Mouse (Mus musculus) Patski (cell line): ENCODE data around the gene Atp6v0a1. TPM values are rescaled to one million over a fixed set of nuclear protein-coding genes. Genes with fewer than 3 reads are reported as not detected.

Source experiments
- ATAC-seq: fragments of 100-300 bp; one replicate; pipeline ENCODE4 v1.8.0; 2021
- CTCF ChIA-PET: fragments of 350-600 bp; sonication (Branson Sonifier 250); formaldehyde crosslinking; loops from one replicate; lab custom pipeline; 2022; ENCODE audit warnings: inconsistent platforms; lab: Charles Lee
- POLR2A ChIA-PET: fragments of 350-600 bp; sonication (Branson Sonifier 250); formaldehyde crosslinking; loops from one replicate; lab custom pipeline; 2022; ENCODE audit warnings: antibody characterized with exemption, inconsistent platforms; lab: Charles Lee
- DNase-seq: peaks from one replicate; pipeline ENCODE4 v3.0.0-alpha.2; 2011; ENCODE audit warnings: low read depth, low spot score
- H3K27me3 ChIP-seq: fragments of 371-371 bp; one replicate; pipeline ENCODE4 v1.5.1; 2021
- CTCF ChIP-seq: fragments of 100-300 bp; IDR thresholded peaks from one replicate; pipeline ENCODE4 v1.5.1; 2021
- in situ Hi-C: fragments of 300-500 bp; cut with MboI; formaldehyde crosslinking; loops from 3 replicates; pipeline ENCODE4 v1.11.1; 2018; ENCODE audit warnings: low pct_unique_long_range_greater_than_20kb, mixed read lengths
- polyA plus RNA-seq: library from polyadenylated mRNA; unstranded; gene quantifications from one replicate; pipeline ENCODE4 v1.2.3, GENCODE M21; 2021

Gene Atp6v0a1
- polyA plus RNA-seq, 1 experiment from 2014 or later, result 141 TPM

DNA sequence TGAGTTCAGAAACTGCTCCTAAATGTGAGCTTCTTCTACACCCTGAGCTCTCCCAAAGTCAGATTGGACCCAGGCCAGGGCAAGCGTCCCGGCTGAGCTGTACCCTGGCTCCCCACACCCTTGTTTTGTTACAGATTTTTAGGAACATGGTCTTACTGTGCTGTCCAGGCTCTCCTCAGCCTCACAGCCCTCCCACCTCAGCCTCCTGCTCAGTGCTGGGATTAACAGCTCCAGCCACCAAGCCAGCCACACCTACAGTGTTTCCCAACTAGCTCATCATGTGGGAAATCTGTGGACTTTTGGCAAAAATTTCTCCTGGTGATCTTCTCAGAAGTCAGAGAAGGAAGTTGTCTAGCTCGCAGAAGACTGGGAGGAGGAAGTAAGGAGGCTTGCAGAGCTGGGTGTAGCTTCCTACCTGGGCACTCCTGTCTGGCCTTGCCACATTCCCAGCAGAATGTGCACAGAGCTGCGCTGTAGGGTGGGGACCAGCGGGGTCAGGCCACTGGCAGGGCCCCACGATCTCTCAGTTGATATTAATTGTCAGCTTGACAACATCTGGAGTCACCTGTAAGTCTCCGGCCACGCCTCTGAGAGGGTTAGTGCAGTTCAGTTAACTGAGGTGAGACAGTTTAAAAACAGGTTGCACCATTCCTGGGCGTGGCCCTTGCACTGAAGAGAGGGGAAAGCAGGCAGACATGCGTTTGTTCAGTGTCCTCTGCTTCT is 43.7 kb downstream of the Atp6v0a1 start:
- no peaks in the 10 kb centered on the region for H3K27me3 ChIP-seq
- no peak for TF ChIP-seq CTCF
- ChIA-PET CTCF (interaction anchor here (0.8 to 1.0 kb wide), 2 partner anchors 11 to 69 kb away, joined by 3 read pairs; no protein-coding TSS in a partner anchor), POLR2A (interaction anchor here (1.4 kb wide), 1 partner anchor 13 kb away, joined by 4 read pairs; no protein-coding TSS in a partner anchor)
- no peak for ATAC-seq
- in situ Hi-C loops, result no loop called here
- DNase-seq, result no peak

DNA sequence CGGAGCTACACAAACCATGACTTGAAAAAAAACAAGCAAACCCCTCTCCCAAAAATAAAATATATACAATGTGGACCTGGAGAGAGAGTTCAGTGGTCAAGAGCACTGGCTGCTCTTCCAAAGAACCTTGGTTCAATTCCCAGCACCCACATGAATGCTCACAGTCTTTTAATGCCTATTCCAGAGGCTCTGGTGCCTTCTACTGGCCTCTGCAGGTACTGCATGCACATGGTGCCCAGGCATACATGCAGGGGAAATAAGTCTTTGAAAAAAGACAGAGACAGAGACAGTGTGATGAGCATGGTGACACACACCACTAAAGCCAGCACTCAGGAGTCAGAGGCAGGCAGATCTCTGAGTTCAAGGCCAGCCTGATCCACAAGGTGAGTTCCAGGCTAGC is 44.7 kb downstream of the Atp6v0a1 start:
- no peaks in the 10 kb centered on the region for H3K27me3 ChIP-seq
- no peak for ATAC-seq
- POLR2A ChIA-PET, result no interaction called here
- CTCF ChIA-PET, result interaction anchor here (1.5 to 3.6 kb wide), 2 partner anchors 70 to 86 kb away, joined by 5 to 16 read pairs; no protein-coding TSS in a partner anchor
- in situ Hi-C loops, result no loop called here
- DNase-seq, result no peak
- no peak for TF ChIP-seq CTCF

DNA sequence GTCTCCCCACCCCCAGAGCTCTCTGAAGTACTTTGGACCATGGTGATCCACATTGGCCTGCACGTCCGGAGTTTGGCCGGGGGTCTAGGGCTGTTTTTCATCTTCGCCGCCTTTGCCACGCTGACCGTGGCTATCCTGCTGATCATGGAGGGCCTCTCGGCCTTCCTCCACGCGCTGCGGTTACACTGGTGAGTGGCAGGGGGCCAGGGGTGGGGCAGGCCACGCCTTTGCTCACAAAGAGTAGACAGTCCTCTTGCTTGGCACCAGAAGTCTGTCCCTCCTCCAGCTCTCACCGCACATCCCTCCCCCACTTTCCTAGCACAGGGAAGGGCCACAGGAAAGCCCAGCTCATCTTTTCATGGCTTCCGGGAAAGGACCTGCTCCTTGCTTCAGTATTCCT is 46.2 kb downstream of the Atp6v0a1 start:
- H3K27me3 ChIP-seq, result no peaks in the 10 kb centered on the region
- TF ChIP-seq CTCF, result no peak
- POLR2A ChIA-PET, result interaction anchor here (0.8 kb wide), 1 partner anchor 13 kb away, joined by 3 read pairs; no protein-coding TSS in a partner anchor
- DNase-seq, result no peak
- CTCF ChIA-PET, result interaction anchor here (0.6 to 3.6 kb wide), 5 partner anchors 20 to 87 kb away, joined by 3 to 16 read pairs (median 3); no protein-coding TSS in a partner anchor
- ATAC-seq, result no peak
- in situ Hi-C loops, result loop anchor here (5.0 kb wide), 2 partner anchors 73 to 158 kb away; no protein-coding TSS in a partner anchor

DNA sequence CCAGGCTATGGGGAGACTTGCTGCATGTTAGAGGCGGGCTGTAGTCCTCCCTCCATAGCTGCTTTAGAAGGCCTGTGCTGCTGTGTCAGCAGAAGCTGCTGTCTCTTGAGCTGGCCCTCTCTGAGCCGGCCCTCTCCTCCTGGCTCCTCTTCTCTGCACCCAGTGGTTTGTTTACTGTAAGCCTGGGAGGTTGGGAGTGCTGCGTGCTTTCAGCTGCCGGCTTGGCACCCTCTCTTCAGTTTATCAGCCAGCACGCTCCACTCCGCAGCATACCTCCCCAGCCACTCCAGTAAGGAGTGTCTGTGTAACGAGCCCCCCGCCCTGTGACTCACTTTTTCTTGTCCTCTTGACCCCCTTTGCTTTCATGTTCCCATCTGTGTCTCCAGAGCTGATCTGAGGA is 47.6 kb downstream of the Atp6v0a1 start:
- CTCF ChIA-PET, result interaction anchor here (0.8 to 3.6 kb wide), 9 partner anchors 11 to 163 kb away, joined by 3 to 16 read pairs (median 3); no protein-coding TSS in a partner anchor
- H3K27me3 ChIP-seq, result no peaks in the 10 kb centered on the region
- POLR2A ChIA-PET, result interaction anchor here (0.9 kb wide), 1 partner anchor 23 kb away, joined by 3 read pairs; no protein-coding TSS in a partner anchor
- no peak for TF ChIP-seq CTCF
- DNase-seq (peak; percentile 38), ATAC-seq (no peak)
- in situ Hi-C loops, result loop anchor here (5.0 kb wide), 2 partner anchors 75 to 160 kb away; no protein-coding TSS in a partner anchor

DNA sequence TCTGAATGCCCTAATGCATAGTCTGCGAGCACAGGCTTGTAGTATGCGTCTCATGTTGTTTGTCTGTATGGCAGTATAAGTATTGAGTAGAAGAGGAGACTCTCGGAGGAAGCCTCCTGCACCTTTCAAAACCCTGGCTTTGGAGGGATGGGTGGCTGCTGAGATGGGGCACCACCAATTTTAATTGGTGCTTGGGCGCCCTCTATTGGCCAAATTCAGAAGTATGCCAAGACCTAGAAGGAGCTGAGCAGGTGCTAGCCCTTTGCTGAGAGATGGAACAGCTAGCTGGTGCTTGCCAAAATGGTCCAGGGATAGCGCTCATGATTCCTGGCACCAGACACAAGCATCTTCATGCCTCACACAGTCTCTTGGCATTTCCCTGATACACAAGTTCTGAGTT is 48.6 kb downstream of the Atp6v0a1 start:
- TF ChIP-seq CTCF, result peak; percentile 90
- POLR2A ChIA-PET, result interaction anchor here (0.9 kb wide), 1 partner anchor 24 kb away, joined by 3 read pairs; no protein-coding TSS in a partner anchor
- H3K27me3 ChIP-seq, result no peaks in the 10 kb centered on the region
- CTCF ChIA-PET, result interaction anchor here (0.6 to 3.6 kb wide), 13 partner anchors 10 to 143 kb away, joined by 3 to 16 read pairs (median 4); partner anchors contain the start of gene Coasy
- DNase-seq, result peak; percentile 20
- ATAC-seq, result no peak
- in situ Hi-C loops, result loop anchor here (5.0 kb wide), 2 partner anchors 76 to 161 kb away; no protein-coding TSS in a partner anchor

DNA sequence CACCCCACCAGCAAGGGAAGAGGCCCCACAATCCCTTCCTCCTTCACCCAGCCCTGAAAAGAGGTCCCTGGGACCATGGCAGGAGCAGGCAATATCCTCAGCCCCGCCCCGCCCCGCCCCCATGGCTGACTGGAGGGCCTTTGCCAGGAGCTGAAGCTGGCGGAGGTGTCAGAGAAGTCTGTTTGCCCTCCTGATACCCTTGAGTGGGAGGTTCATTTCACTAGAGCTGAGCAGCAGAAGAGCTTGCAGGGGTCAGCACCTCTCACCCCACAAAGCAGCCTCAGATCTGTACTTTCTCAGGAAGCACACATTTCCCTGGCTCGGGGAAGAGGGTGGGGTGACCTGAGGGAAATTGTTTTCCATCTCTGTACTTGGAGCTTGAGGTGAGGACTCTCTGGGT is 49.5 kb downstream of the Atp6v0a1 start:
- ChIA-PET POLR2A (interaction anchor here (0.6 kb wide), 1 partner anchor 181 kb away, joined by 3 read pairs; no protein-coding TSS in a partner anchor), CTCF (interaction anchor here (0.6 to 2.5 kb wide), 8 partner anchors 21 to 160 kb away, joined by 3 to 8 read pairs (median 4); partner anchors contain the start of gene Coasy)
- DNase-seq (no peak), ATAC-seq (no peak)
- in situ Hi-C loops, result loop anchor here (5.0 kb wide), 2 partner anchors 76 to 161 kb away; no protein-coding TSS in a partner anchor
- no peak for TF ChIP-seq CTCF
- H3K27me3 ChIP-seq, result no peaks in the 10 kb centered on the region

DNA sequence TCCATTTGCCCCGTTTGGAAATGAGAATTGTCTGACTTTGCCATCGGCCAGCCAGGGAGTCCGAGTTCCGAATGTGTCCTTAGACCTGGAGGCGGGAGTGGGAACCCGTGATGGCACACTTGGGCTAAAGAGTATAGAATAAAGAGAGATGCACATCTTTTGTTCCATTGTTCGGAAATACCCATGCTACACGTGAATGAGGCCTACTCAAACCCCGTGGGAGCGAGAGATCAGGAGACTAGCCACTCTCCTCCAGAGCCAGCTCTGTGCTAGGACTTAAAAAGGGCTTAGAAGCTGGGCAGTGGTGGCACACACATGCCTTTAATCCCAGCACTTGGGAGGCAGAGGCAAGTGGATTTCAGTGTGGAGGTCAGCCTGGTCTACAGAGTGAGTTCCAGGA is 50.2 kb downstream of the Atp6v0a1 start:
- no peaks in the 10 kb centered on the region for H3K27me3 ChIP-seq
- in situ Hi-C loops, result loop anchor here (5.0 kb wide), 2 partner anchors 77 to 162 kb away; no protein-coding TSS in a partner anchor
- CTCF ChIA-PET, result interaction anchor here (0.7 to 2.5 kb wide), 5 partner anchors 24 to 117 kb away, joined by 3 to 7 read pairs (median 4); partner anchors contain the start of gene Coasy
- ATAC-seq (no peak), DNase-seq (no peak)
- POLR2A ChIA-PET, result interaction anchor here (0.6 to 1.3 kb wide), 4 partner anchors 37 to 121 kb away, joined by 3 to 4 read pairs (median 3); no protein-coding TSS in a partner anchor
- no peak for TF ChIP-seq CTCF

DNA sequence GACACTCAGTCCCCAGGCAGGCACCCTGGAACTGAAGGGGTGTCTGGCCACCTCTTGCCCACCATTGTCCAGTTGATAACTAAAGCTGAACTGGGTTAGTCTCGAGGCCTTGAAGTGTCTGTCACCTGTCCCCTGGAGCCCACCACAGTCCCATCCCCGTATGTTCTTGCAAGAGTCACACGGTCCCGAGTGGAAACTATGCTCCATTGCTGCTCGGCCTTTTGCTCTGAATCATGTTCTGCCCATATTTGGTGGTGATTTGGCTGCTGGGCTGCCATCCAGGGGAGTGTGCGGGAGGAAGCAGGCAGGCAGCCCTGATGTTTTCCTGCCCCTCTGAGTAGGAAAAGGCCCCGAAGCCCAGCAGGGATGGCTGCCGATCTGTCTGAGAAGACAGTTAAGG is 50.9 kb downstream of the Atp6v0a1 start:
- ChIA-PET CTCF (interaction anchor here (0.7 to 1.5 kb wide), 4 partner anchors 72 to 116 kb away, joined by 3 to 4 read pairs (median 4); no protein-coding TSS in a partner anchor), POLR2A (interaction anchor here (0.6 to 1.3 kb wide), 4 partner anchors 38 to 121 kb away, joined by 3 to 4 read pairs (median 3); no protein-coding TSS in a partner anchor)
- TF ChIP-seq CTCF, result no peak
- in situ Hi-C loops, result no loop called here
- H3K27me3 ChIP-seq, result no peaks in the 10 kb centered on the region
- ATAC-seq, result peak; percentile 38
- DNase-seq, result peak; percentile 31

DNA sequence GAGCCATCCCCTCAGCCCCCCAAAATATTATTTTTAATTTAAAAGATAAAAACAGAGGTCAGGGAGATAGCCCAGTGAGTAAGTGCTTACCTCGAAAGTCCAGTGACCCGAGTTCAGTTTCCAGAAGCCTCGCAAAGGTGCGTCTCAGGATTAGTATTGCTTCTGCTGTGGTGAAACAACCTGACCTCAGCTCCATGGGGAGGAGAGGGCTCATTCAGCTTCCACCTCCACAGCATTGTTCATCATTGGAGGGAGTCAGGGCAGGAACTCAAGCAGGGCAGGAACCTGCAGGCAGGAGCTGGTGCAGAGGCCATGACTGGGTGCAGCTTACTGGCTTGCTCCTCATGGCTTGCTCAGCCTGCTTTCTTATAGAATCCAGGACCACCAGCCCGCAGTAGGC is 51.8 kb downstream of the Atp6v0a1 start:
- DNase-seq (no peak), ATAC-seq (no peak)
- H3K27me3 ChIP-seq, result no peaks in the 10 kb centered on the region
- TF ChIP-seq CTCF, result no peak
- CTCF ChIA-PET, result interaction anchor here (1.2 kb wide), 1 partner anchor 87 kb away, joined by 4 read pairs; no protein-coding TSS in a partner anchor
- in situ Hi-C loops, result no loop called here
- POLR2A ChIA-PET, result no interaction called here
